Mouse (Mus musculus) spleen, adult 2 months (tissue): ENCODE data around the gene Tm4sf1. TPM values are rescaled to one million over a fixed set of nuclear protein-coding genes. Genes with fewer than 3 reads are reported as not detected.

ENCODE experiments used
- DNase-seq, 2 experiments: peaks; one replicate each; pipeline versions ENCODE4 v3.0.0 to v3.0.0-alpha.2; 2012 to 2021; ENCODE audit warnings: low spot score in 2 of 2, low read depth in 1 of 2
- H3K27ac ChIP-seq: fragments of 200-500 bp; 2 replicates; pipeline ENCODE4 v1.5.1; 2012; ENCODE audit warnings: low read length, inconsistent platforms; ENCODE audit not compliant: insufficient read depth
- H3K27me3 ChIP-seq: fragments of 200-500 bp; 2 replicates; pipeline ENCODE4 v1.6.1; 2012; ENCODE audit warnings: mild to moderate bottlenecking, moderate library complexity, low read length, inconsistent platforms; ENCODE audit not compliant: control insufficient read depth, insufficient read depth
- H3K36me3 ChIP-seq: fragments of 200-500 bp; 2 replicates; pipeline ENCODE4 v1.6.1; 2012; ENCODE audit warnings: mild to moderate bottlenecking, low read length, inconsistent platforms; ENCODE audit not compliant: control insufficient read depth, insufficient read depth
- H3K4me1 ChIP-seq: fragments of 200-500 bp; 2 replicates; pipeline ENCODE4 v1.6.1; 2011; ENCODE audit warnings: inconsistent platforms; ENCODE audit not compliant: control insufficient read depth, insufficient read depth, insufficient read length
- H3K4me3 ChIP-seq: fragments of 200-500 bp; 2 replicates; pipeline ENCODE4 v1.5.1; 2011; ENCODE audit warnings: mild to moderate bottlenecking, inconsistent platforms; ENCODE audit not compliant: insufficient read depth, insufficient read length; ENCODE audit errors: extremely low read depth
- CTCF ChIP-seq: fragments of 200-500 bp; IDR thresholded peaks from 2 replicates; pipeline ENCODE4 v1.5.1; 2011; ENCODE audit warnings: mild to moderate bottlenecking, inconsistent platforms; ENCODE audit not compliant: insufficient read depth, insufficient read length, insufficient replicate concordance; ENCODE audit errors: extremely low read depth
- POLR2A ChIP-seq: fragments of 200-500 bp; IDR thresholded peaks from 2 replicates; pipeline ENCODE4 v1.6.1; 2011; ENCODE audit warnings: low read depth, low read length, inconsistent platforms
- WGBS: fragments of 180-500 bp; shearing (Covaris S2); methylation state at CpG from one replicate; pipeline ENCODE4 v1.1.7; 2018; 5-methylcytosine and 5-hydroxymethylcytosine counted together
- polyA plus RNA-seq: library from polyadenylated mRNA; depleted of rRNA; stranded (reverse); fragments of >200 nt; gene quantifications from 2 replicates; pipeline ENCODE4 v1.2.3, GENCODE M21; 2012

The Tm4sf1 gene
- polyA plus RNA-seq, 1 experiment: 24.5 TPM

DNA sequence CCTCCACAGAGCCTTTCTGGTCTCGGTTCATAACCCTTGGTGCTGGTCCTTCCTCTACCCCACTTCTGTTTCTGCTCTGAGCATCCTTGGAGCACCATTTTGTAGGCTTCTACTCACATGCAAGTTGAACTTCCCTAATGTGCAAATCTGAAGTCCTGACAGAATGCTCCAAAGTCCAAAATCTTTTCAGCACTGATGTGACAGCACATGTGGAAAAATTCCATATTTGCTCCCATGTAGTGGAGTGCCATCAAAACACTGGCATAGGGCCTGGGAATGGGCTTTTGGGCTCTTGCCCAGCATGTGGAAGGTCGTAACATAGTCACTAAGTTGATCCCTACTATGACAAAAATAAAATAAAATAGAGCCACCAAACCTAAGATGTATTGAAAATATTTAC lies 3.8 kb downstream of the Tm4sf1 start:
- 78% methylated on average over 2 of the region's 2 CpGs for WGBS
- no peaks in the 10 kb centered on the region for H3K4me1 ChIP-seq
- DNase-seq: no peak
- TF ChIP-seq POLR2A (no peak), CTCF (no peak)
- no peaks in the 10 kb centered on the region for H3K27me3 ChIP-seq
- no peak overlapping the region for H3K27ac ChIP-seq
- H3K4me3 ChIP-seq: no peak overlapping the region
- H3K36me3 ChIP-seq: no peaks in the 10 kb centered on the region

DNA sequence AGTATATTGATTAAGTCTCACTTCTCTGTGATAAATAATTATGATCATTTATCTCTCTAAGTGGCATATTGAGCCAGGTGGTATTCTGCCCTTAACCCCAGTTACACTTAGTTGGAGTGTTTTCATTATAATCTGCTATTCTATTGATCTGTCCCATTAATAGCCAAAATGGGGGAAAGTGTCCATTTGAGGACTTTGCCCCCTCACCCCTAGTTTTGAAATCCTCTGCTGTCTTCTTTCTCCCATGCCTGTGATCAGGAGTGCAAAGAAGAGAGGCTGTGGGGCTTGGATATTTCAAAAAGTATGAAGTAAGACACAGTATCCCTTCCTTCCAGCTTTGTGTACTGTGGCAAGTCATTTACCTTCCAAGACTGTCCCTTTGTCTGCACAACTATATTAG lies 5.2 kb downstream of the Tm4sf1 start:
- Histone ChIP-seq H3K4me3 (no peak overlapping the region), H3K4me1 (no peaks in the 10 kb centered on the region), H3K36me3 (no peaks in the 10 kb centered on the region), H3K27me3 (no peaks in the 10 kb centered on the region), H3K27ac (no peak overlapping the region)
- no peak for DNase-seq
- TF ChIP-seq CTCF (no peak), POLR2A (no peak)

GRCm38 (mm10) chr3:57295631-57296030 lies 6.2 kb downstream of the Tm4sf1 start:
- 88% methylated on average over 4 of the region's 4 CpGs for WGBS
- H3K4me3 ChIP-seq: no peak overlapping the region
- no peaks in the 10 kb centered on the region for H3K36me3 ChIP-seq
- TF ChIP-seq CTCF (no peak), POLR2A (no peak)
- no peak overlapping the region for H3K27ac ChIP-seq
- H3K27me3 ChIP-seq: no peaks in the 10 kb centered on the region
- H3K4me1 ChIP-seq: no peaks in the 10 kb centered on the region
- no peak for DNase-seq

GRCm38 (mm10) chr3:57294742-57295525 lies 6.9 kb downstream of the Tm4sf1 start:
- peak overlapping the region; percentile 47; the same call in 1 of the 2 replicates for H3K27ac ChIP-seq
- no peak for DNase-seq
- H3K36me3 ChIP-seq: no peaks in the 10 kb centered on the region
- WGBS: 40% methylated on average over 21 of the region's 21 CpGs
- H3K27me3 ChIP-seq: no peaks in the 10 kb centered on the region
- 0 out of 2 replicates have a peak, but pooled peaks have one; percentile 6 for TF ChIP-seq POLR2A
- TF ChIP-seq CTCF: no peak
- H3K4me3 ChIP-seq: peak overlapping the region; percentile 39
- no peaks in the 10 kb centered on the region for H3K4me1 ChIP-seq

GRCm38 (mm10) chr3:57293925-57294324 lies 7.9 kb downstream of the Tm4sf1 start:
- 74% methylated on average over 4 of the region's 4 CpGs for WGBS
- Histone ChIP-seq H3K27ac (no peak overlapping the region), H3K4me1 (no peaks in the 10 kb centered on the region), H3K27me3 (no peaks in the 10 kb centered on the region), H3K4me3 (peak overlapping the region; percentile 23), H3K36me3 (no peaks in the 10 kb centered on the region)
- no peak for DNase-seq
- TF ChIP-seq CTCF: no peak
- no peak for TF ChIP-seq POLR2A

GRCm38 (mm10) chr3:57292826-57293225 lies 9.0 kb downstream of the Tm4sf1 start:
- Histone ChIP-seq H3K27ac (no peak overlapping the region), H3K4me1 (no peaks in the 10 kb centered on the region), H3K36me3 (no peaks in the 10 kb centered on the region), H3K4me3 (peak overlapping the region; percentile 27), H3K27me3 (no peaks in the 10 kb centered on the region)
- TF ChIP-seq CTCF (no peak), POLR2A (no peak)
- no peak for DNase-seq
- 83% methylated on average over 11 of the region's 11 CpGs for WGBS

GRCm38 (mm10) chr3:57288944-57289491 lies 12.8 kb downstream of the Tm4sf1 start:
- no peak overlapping the region for H3K4me3 ChIP-seq
- H3K27me3 ChIP-seq: no peaks in the 10 kb centered on the region
- WGBS: 85% methylated on average over 1 of the region's 1 CpGs
- H3K4me1 ChIP-seq: no peaks in the 10 kb centered on the region
- no peak for DNase-seq
- peak overlapping the region; percentile 52 for H3K27ac ChIP-seq
- no peaks in the 10 kb centered on the region for H3K36me3 ChIP-seq
- no peak for TF ChIP-seq CTCF
